Mouse (Mus musculus) erythroid progenitor cell, adult 5-6 weeks (primary cell): ENCODE measurements around the gene Cstf2. TPM values are rescaled to one million over a fixed set of nuclear protein-coding genes. Genes with fewer than 3 reads are reported as not detected.
A peak's percentile ranks its signal among the peaks of the same experiment; 100 is the strongest.

Source experiments
- ATAC-seq: replicated peaks from 2 replicates; pipeline ENCODE4 v1.8.0; 2016; ENCODE audit warnings: moderate number of reproducible peaks, mild to moderate bottlenecking, moderate TSS enrichment, inconsistent platforms; ENCODE audit not compliant: poor library complexity, low FRiP score, severe bottlenecking
- total RNA-seq, 2 experiments: library from RNA; stranded (forward) in 1 of 2; stranded (reverse) in 1 of 2; fragments of 150-400 nt in 1 of 2; fragments of 186-747, 209-891 nt in 1 of 2; gene quantifications; 2 replicates each; pipeline versions ENCODE4 v1.2.3 to v1.2.4; 2015 to 2017; ENCODE audit warnings: low replicate concordance in 2 of 2

Gene Cstf2
- total RNA-seq (2015; ENCODE audit: low replicate concordance) (29.2 and 41.5 TPM in 2 replicates), total RNA-seq (2017; ENCODE audit: low replicate concordance) (19.5 and 61.5 TPM in 2 replicates)

DNA sequence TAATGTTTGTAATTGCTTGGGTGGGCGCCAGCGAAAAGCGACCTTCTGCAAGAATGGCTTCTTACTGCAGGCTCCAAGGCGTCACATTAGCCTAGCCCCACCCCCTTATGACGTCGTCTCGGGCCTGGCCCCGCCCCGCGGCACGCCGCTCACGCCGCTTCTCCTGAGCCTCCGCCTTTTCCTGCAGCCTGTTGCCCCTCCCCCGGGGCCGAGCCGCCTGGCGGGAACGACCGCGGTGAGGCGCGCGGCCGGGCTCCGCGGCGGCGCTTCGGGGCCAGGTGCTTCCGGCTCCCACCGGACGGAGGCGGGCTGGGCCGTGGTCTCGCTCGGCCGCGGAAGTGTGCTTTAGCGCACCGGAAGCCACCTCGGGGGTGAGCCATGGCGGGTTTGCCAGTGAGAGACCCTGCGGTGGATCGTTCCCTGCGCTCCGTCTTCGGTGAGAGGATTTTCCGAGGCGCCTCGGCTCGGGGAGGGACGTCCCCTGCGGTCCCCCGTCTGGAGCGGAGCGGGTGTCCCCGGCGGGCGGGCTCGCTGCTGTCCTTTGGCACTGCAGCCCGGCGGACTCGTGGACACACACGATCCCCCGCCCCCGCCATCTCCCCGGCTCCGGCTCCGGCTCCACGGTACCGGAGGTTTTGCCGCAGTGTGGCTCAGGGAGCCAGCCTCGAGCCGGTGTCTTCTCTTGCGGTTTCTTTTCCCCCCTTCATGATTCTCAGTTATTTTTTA is at the start of gene Cstf2:
TSS of gene Cstf2 (plus strand) at position 201 of the 726 bp plus-strand sequence.
- ATAC-seq: peak; percentile 100

GRCm38 (mm10) chrX:134019005-134019404 is 40.0 kb upstream of the Cstf2 start:
- ATAC-seq: no peak

DNA sequence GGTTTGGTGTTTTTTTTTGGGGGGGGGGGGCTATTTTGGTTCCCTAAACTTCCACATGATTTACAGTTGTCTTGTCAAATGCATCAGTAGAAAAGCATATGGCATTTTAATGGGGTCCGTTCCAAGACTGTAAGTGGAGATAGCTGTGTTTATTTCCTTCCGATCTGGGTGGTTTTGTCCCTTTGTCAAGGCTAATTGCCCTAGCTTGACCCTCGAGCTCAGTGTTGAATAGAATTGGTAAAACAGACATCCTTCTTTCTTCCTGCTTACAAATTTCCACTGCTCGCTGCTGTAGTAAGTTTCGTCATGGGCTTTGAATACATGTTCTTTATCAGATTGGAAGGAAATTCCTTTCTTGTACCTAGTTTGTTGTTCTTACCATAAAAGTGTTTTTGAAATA is 38.3 kb upstream of the Cstf2 start:
- ATAC-seq: no peak

DNA sequence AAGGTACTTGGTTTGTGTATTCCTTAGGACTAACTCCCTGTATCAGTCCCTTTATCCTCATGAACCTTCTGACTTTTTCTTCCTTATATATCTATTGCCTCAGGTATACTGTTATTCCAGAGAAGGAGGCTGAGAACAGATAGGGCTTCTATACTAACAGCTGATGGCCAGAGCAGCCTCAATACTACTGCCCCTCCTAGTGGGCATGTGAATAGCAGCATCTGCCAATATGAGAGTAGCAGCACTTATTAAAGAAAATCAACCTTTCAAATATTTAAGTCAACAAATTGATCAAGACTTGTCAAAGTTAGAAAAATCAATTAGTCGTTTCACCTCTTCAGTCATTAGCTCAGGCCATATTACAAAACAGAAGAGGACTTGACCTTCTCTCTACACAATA is 10.0 kb upstream of the Cstf2 start:
- no peak for ATAC-seq

DNA sequence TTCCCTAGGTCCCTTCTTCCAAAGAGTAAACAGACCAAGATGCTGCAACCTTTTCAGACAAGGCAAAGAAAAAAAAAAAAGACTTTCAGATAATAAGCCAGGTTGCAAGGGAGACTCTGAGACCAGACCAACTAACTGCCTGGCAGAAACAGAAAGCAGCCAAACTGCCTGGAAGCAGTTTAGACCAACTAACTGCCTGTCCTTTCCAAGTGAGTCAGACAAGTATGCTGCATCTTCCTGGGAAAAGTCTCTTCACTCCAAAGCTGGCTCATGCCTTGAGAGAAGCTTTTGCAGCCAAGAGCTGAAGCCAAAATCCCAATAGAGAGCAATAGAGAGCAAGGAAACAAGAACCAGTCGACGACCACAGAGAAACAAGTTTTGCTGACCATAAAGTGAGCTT is 2.1 kb upstream of the Cstf2 start:
- ATAC-seq: no peak

DNA sequence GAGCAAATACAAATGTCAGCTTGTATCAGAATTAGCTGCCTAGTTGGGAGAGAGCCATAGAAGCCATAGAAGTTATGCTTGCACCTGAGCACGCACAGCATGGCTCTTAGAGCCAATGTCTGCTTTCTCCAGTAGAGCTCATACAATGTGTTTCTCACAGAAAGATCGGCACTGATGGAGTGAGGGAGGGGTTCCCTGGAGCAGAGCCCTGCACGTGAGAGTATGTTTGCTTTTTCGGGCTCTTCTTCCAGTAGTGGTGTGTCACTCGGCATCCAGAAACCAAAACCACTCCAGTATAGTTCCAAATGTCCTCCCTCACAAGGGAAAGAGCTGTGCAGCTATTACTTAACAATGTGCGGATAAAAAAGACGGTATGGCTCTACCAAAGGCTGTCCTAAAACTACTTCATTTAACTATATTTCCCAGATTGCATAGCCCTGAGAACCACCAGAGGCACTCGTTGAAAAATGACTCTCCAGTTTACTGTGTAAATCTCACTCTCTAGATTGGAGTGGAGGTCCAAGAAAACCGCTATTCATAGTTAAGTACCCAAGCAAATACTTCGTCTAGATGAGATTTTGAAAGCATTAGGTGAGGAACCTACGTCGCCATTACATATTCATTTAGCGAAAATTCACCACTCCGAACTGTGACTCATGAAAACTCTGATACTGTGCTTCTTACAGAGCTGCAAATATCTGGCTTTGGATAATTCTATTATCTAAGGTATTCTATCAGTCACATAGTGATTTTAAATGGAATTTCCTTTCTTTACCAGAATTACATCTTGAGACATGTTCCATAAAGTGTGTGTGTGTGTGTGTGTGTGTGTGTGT is 729 bp upstream of the Cstf2 start:
- no peak for ATAC-seq

GRCm38 (mm10) chrX:134059764-134060163 is 777 bp downstream of the Cstf2 start:
- peak; percentile 51; the same call in 1 of the 2 replicates for ATAC-seq

DNA sequence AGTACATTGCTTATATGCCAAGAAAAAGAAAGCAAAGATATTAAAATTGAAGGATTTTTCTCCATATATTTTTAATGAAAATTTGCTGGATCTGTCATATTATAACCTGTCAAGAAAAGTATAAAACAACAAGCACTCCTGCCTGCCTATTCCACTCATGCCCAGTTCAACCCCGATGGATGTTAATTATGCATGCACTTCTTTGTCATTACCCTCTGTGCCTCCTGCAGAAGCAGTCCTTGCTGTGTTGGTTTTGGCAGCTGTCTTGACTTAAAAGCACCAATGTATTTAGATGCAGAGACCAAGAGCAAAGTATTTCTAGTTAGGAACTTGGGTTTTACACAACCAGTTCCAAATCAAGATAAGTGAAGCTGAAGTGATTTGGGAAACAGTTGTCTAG is 26.5 kb downstream of the Cstf2 start:
- ATAC-seq: no peak

- no peak for ATAC-seq
Observed at GRCm38 (mm10) chrX:134102641-134103040, 43.7 kb downstream of the Cstf2 start.

DNA sequence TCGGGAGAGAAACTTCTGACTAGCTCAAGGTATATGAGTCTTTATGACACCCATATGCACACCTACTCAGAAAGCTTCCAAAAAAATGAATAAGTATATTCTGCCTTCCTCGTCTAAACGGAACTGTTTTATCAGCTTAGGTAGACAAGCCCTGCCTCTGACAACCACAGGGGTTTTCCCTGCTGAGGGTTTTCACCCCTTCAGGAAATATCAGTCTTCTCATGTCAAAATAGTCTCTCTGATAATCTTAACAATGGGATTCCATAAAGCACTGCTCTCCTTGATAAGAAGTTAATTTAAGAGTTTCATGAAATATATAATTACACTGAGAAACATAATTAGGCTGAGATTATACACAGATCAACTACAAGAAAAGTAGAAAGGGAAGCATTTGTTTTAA is 52.8 kb downstream of the Cstf2 start:
- ATAC-seq: no peak

GRCm38 (mm10) chrX:134116417-134116816 is 57.4 kb downstream of the Cstf2 start:
- ATAC-seq: no peak

GRCm38 (mm10) chrX:134128549-134128948 is 69.6 kb downstream of the Cstf2 start:
- ATAC-seq: no peak

DNA sequence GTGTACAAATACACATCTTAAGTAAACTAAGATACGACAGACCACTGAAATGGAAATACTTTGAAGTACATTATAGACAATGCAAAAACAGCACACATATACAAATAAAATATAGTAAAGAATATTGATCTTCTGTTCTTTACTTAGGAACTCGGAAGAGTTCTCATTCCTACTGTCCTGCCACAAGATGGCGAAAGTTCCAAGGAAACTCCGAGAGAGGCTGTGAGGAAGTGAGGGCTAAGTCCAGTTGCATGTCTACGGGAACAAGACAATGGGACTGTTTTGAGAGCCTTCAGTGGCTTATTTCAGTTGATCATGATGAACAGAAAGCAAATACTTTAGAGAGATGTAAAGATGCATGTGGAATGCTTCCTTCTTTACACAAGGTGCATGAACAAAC is 73.3 kb downstream of the Cstf2 start:
- no peak for ATAC-seq

DNA sequence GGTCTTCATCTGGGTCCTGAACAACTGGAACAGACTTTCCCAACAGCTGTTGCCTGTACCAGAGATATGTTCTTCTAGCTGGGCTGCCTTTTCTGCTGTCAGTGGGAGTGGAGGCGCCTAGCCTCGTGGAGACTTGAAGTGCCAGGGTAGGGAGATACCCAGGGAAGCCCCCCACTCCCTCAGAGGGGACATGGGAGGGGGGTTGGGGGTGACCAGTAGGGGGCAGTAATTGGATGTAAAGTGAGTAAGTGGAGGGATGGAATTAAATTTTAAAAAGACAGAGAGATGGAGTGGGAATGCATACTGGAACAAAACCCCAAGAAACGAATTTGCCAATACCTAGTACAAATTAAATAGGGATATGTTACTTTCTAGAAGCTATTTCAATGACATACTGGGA is 74.8 kb downstream of the Cstf2 start:
- no peak for ATAC-seq

Other genes starting within 250 kb of the Cstf2 start
- not detected in 2 replicates for gene Tnmd, start 208.2 kb upstream of the Cstf2 start, total RNA-seq (2015; ENCODE audit: low replicate concordance)
- gene Tnmd, start 208.2 kb upstream of the Cstf2 start, total RNA-seq (2017; ENCODE audit: low replicate concordance): not detected in 2 replicates
- gene Tspan6, start 160.8 kb upstream of the Cstf2 start, total RNA-seq (2015; ENCODE audit: low replicate concordance): 1.7 and 3.2 TPM in 2 replicates
- 1.9 TPM in 1 of 2 replicates, not detected in the other for gene Tspan6, start 160.8 kb upstream of the Cstf2 start, total RNA-seq (2017; ENCODE audit: low replicate concordance)
- gene Srpx2, start 150.8 kb upstream of the Cstf2 start, total RNA-seq (2015; ENCODE audit: low replicate concordance): not detected in 2 replicates
- not detected in 2 replicates for gene Srpx2, start 150.8 kb upstream of the Cstf2 start, total RNA-seq (2017; ENCODE audit: low replicate concordance)
- 0.84 and 1.1 TPM in 2 replicates for gene Sytl4, start 77.4 kb upstream of the Cstf2 start, total RNA-seq (2015; ENCODE audit: low replicate concordance)
- gene Sytl4, start 77.4 kb upstream of the Cstf2 start, total RNA-seq (2017; ENCODE audit: low replicate concordance): 1.3 TPM in 1 of 2 replicates, not detected in the other
- gene Xkrx, start 102.9 kb downstream of the Cstf2 start, total RNA-seq (2015; ENCODE audit: low replicate concordance): not detected in 2 replicates
- gene Xkrx, start 102.9 kb downstream of the Cstf2 start, total RNA-seq (2017; ENCODE audit: low replicate concordance): not detected in 2 replicates
- gene Arl13a, start 128.3 kb downstream of the Cstf2 start, total RNA-seq (2015; ENCODE audit: low replicate concordance): not detected in 2 replicates
- not detected in 2 replicates for gene Arl13a, start 128.3 kb downstream of the Cstf2 start, total RNA-seq (2017; ENCODE audit: low replicate concordance)
- gene Nox1, start 162.8 kb downstream of the Cstf2 start, total RNA-seq (2015; ENCODE audit: low replicate concordance): not detected in 2 replicates
- not detected in 2 replicates for gene Nox1, start 162.8 kb downstream of the Cstf2 start, total RNA-seq (2017; ENCODE audit: low replicate concordance)
- 10.5 and 12.6 TPM in 2 replicates for gene Trmt2b, start 217.8 kb downstream of the Cstf2 start, total RNA-seq (2015; ENCODE audit: low replicate concordance)
- gene Trmt2b, start 217.8 kb downstream of the Cstf2 start, total RNA-seq (2017; ENCODE audit: low replicate concordance): 7.7 and 8.0 TPM in 2 replicates
- not detected in 2 replicates for gene Tmem35a, start 236.0 kb downstream of the Cstf2 start, total RNA-seq (2015; ENCODE audit: low replicate concordance)
- not detected in 2 replicates for gene Tmem35a, start 236.0 kb downstream of the Cstf2 start, total RNA-seq (2017; ENCODE audit: low replicate concordance)
- gene Cenpi, start 248.9 kb downstream of the Cstf2 start, total RNA-seq (2015; ENCODE audit: low replicate concordance): 77.1 and 113 TPM in 2 replicates
- gene Cenpi, start 248.9 kb downstream of the Cstf2 start, total RNA-seq (2017; ENCODE audit: low replicate concordance): 58.4 and 61.5 TPM in 2 replicates